Mouse (Mus musculus) brown adipose tissue, adult 24 weeks (tissue): ENCODE results near the gene Tmem51. TPM values are rescaled to one million over a fixed set of nuclear protein-coding genes. Genes with fewer than 3 reads are reported as not detected.

Experiments used
- H3K27ac ChIP-seq: fragments of 200-500 bp; replicated peaks from 2 replicates; pipeline ENCODE4 v1.5.1; 2012; ENCODE audit warnings: low read depth, mild to moderate bottlenecking, low read length
- H3K4me1 ChIP-seq: fragments of 200-500 bp; 2 replicates; pipeline ENCODE4 v1.6.1; 2012; ENCODE audit warnings: low read length, mixed read lengths; ENCODE audit not compliant: control insufficient read depth, insufficient read depth, insufficient read length
- H3K4me3 ChIP-seq: fragments of 200-500 bp; 2 replicates; pipeline ENCODE4 v1.5.1; 2012; ENCODE audit warnings: low read depth, mild to moderate bottlenecking, low read length, moderate library complexity; ENCODE audit not compliant: insufficient read depth
- polyA plus RNA-seq: library from polyadenylated mRNA; stranded (reverse); fragments of >200 nt; gene quantifications from 2 replicates; pipeline ENCODE4 v1.2.4, GENCODE M21; 2012; ENCODE audit not compliant: missing spikeins, insufficient read depth, insufficient read length

The Tmem51 gene
- polyA plus RNA-seq, 1 experiment: 0.91 TPM

- no peak overlapping the region for H3K4me3 ChIP-seq
- H3K27ac ChIP-seq: no peak overlapping the region
- H3K4me1 ChIP-seq: no peaks in the 10 kb centered on the region; the same call in 1 of the 2 replicates
Observed at GRCm38 (mm10) chr4:142088836-142089235, 4.7 kb upstream of the Tmem51 start.

GRCm38 (mm10) chr4:142088409-142088808 is 4.3 kb upstream of the Tmem51 start:
- Histone ChIP-seq H3K4me3 (no peak overlapping the region), H3K27ac (no peak overlapping the region), H3K4me1 (no peaks in the 10 kb centered on the region; the same call in 1 of the 2 replicates)

- H3K4me3 ChIP-seq: peak overlapping the region; percentile 60; the same call in 1 of the 2 replicates
- H3K4me1 ChIP-seq: peaks cover 4% of the 10 kb centered on the region; the same call in 1 of the 2 replicates
- H3K27ac ChIP-seq: no peak overlapping the region
Observed at GRCm38 (mm10) chr4:142084936-142085563, 946 bp upstream of the Tmem51 start.

GRCm38 (mm10) chr4:142083762-142084130 is 358 bp downstream of the Tmem51 start:
- H3K4me3 ChIP-seq: peak overlapping the region; percentile 60
- peaks cover 4% of the 10 kb centered on the region; the same call in 1 of the 2 replicates for H3K4me1 ChIP-seq
- 0 out of 2 replicates have a peak overlapping the region, but pooled peaks have one; percentile 11 for H3K27ac ChIP-seq

- Histone ChIP-seq H3K27ac (no peak overlapping the region), H3K4me3 (peak overlapping the region; percentile 36; the same call in 1 of the 2 replicates), H3K4me1 (peaks cover 4% of the 10 kb centered on the region; the same call in 1 of the 2 replicates)
Observed at GRCm38 (mm10) chr4:142083193-142083592, 911 bp downstream of the Tmem51 start.

GRCm38 (mm10) chr4:142082703-142083102 is 1.4 kb downstream of the Tmem51 start:
- H3K4me3 ChIP-seq: no peak overlapping the region
- H3K4me1 ChIP-seq: peaks cover 6% of the 10 kb centered on the region; the same call in 1 of the 2 replicates
- no peak overlapping the region for H3K27ac ChIP-seq

- Histone ChIP-seq H3K27ac (peak overlapping the region; percentile 43), H3K4me1 (peaks cover 8% of the 10 kb centered on the region; the same call in 1 of the 2 replicates), H3K4me3 (peak overlapping the region; percentile 2; the same call in 1 of the 2 replicates)
Observed at GRCm38 (mm10) chr4:142081631-142082283, 2.3 kb downstream of the Tmem51 start.

GRCm38 (mm10) chr4:142080901-142081630 is 3.0 kb downstream of the Tmem51 start:
- peaks cover 8% of the 10 kb centered on the region; the same call in 1 of the 2 replicates for H3K4me1 ChIP-seq
- peak overlapping the region; percentile 6; the same call in 1 of the 2 replicates for H3K27ac ChIP-seq
- H3K4me3 ChIP-seq: peak overlapping the region; percentile 2; the same call in 1 of the 2 replicates

- Histone ChIP-seq H3K4me1 (peaks cover 8% of the 10 kb centered on the region; the same call in 1 of the 2 replicates), H3K4me3 (no peak overlapping the region), H3K27ac (no peak overlapping the region)
Observed at GRCm38 (mm10) chr4:142080487-142080767, 3.7 kb downstream of the Tmem51 start.

- Histone ChIP-seq H3K27ac (peak overlapping the region; percentile 3; the same call in 1 of the 2 replicates), H3K4me3 (no peak overlapping the region), H3K4me1 (peaks cover 8% of the 10 kb centered on the region; the same call in 1 of the 2 replicates)
Observed at GRCm38 (mm10) chr4:142079629-142080486, 4.2 kb downstream of the Tmem51 start.

- H3K27ac ChIP-seq: 0 out of 2 replicates have a peak overlapping the region, but pooled peaks have one; percentile 26
- H3K4me3 ChIP-seq: no peak overlapping the region
- peaks cover 8% of the 10 kb centered on the region; the same call in 1 of the 2 replicates for H3K4me1 ChIP-seq
Observed at GRCm38 (mm10) chr4:142077572-142078271, 6.4 kb downstream of the Tmem51 start.

- no peak overlapping the region for H3K4me3 ChIP-seq
- H3K4me1 ChIP-seq: peaks cover 8% of the 10 kb centered on the region; the same call in 1 of the 2 replicates
- H3K27ac ChIP-seq: no peak overlapping the region
Observed at GRCm38 (mm10) chr4:142076883-142077282, 7.2 kb downstream of the Tmem51 start.

- H3K4me3 ChIP-seq: no peak overlapping the region
- H3K4me1 ChIP-seq: peaks cover 12% of the 10 kb centered on the region
- no peak overlapping the region for H3K27ac ChIP-seq
Observed at GRCm38 (mm10) chr4:142075931-142076330, 8.2 kb downstream of the Tmem51 start.
